In the genomic region with DNA sequence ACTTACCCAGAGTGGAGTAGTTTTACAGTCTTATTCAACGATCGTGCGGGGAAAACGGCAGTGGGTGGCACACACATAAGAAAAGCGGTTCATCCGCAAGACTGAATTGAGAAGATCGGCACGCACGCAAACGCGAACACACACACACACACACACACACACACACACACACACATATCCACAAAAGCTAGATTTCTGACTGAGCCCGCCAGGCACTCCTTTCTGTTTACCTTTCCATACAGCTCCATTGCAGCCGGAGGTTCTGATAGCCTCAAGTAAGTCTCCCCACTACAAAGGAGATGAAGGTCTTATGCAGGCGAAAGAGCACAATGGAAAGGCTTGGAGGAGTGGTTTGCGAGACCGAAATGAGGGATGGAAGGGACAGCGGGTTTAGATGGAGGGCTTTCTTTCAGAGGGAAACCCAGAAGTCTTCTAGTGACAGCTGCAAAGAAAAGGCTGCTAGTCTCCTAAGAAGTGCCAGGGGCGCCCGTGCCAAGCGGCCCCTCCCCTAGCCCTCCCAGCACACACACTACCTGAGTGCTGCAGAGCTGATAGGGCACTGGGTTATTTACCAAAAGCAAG, we compare ENCODE assay signal across 8 mouse cellular contexts. TPM values are rescaled to one million over a fixed set of nuclear protein-coding genes. Genes with fewer than 3 reads are reported as not detected.
DNase-seq lines count a peak whose midpoint lies in the region; TF ChIP-seq lines count a peak whose summit lies in the region.

A gene (minus strand): TSS at position 434 of the 582 bp plus-strand sequence.

- H3K36me3 ChIP-seq in macrophage (ENCODE audit: inconsistent target) = no peaks in the 10 kb centered on the region

- 6% methylated on average over 20 of the region's 20 CpGs for WGBS in macrophage (ENCODE audit: missing documents)

- H3K4me3 ChIP-seq in gastrocnemius, adult 2 months = peak within 1 kb of the TSS; percentile 59
- H3K4me3 ChIP-seq in embryonic fibroblast, embryonic 13.5 days (ENCODE audit: insufficient read depth, low read length) = peak within 1 kb of the TSS; percentile 42
- peak within 1 kb of the TSS; percentile 17; the same call in 1 of the 2 replicates for H3K4me3 ChIP-seq in macrophage (ENCODE audit: inconsistent target)

- H3K79me2 ChIP-seq in macrophage (ENCODE audit: inconsistent target) = no peaks in the 10 kb centered on the region

- no peak for TF ChIP-seq POLR2A in embryonic fibroblast, embryonic 13.5 days (IDR thresholded peaks at IDR 0.05; ENCODE audit: low read depth, low read length)

- intact Hi-C loops in gastrocnemius, adult 2 months (cut with DNase I) = no loop called here

- no peak for DNase-seq in gastrocnemius, adult 2 months
- no peak for DNase-seq in gastrocnemius, adult 8-10 months (ENCODE audit: low spot score in 2 of 2)
- peak in 1 of 2 experiments; percentile 1 for DNase-seq in adrenal gland, postnatal 36 days
- DNase-seq in layer of hippocampus, postnatal 36 days = peak; percentile 4 to 17
- DNase-seq in ovary, postnatal 10 days (ENCODE audit: low spot score) = no peak
- no peak for DNase-seq in spleen, postnatal 36 days (ENCODE audit: low spot score in 2 of 2)

- no peaks in the 10 kb centered on the region for H3K4me1 ChIP-seq in embryonic fibroblast, embryonic 13.5 days (ENCODE audit: control insufficient read depth, insufficient read depth, low read length)

- H3K27ac ChIP-seq in gastrocnemius, adult 2 months = no peak within 1 kb of the TSS
- no peak within 1 kb of the TSS for H3K27ac ChIP-seq in embryonic fibroblast, embryonic 13.5 days (ENCODE audit: insufficient read depth, low read length)
- no peak within 1 kb of the TSS for H3K27ac ChIP-seq in macrophage

- TF ChIP-seq CTCF in gastrocnemius, adult 2 months (IDR thresholded peaks at IDR 0.05) = no peak
- TF ChIP-seq CTCF in embryonic fibroblast, embryonic 13.5 days (IDR thresholded peaks at IDR 0.05; ENCODE audit: borderline replicate concordance, insufficient read depth, low read length) = no peak

RNA-seq across cellular contexts. Expression of the gene that starts here (rescaled TPM):
- total RNA-seq in gastrocnemius, adult 2 months (2021) = not detected
- under 1 TPM in 1 of 4 experiments, not detected in 3; 0.16 TPM for total RNA-seq in gastrocnemius, adult 8-10 months (2022)
- 10 to 100 TPM; 20.3 to 30.4 TPM for total RNA-seq in adrenal gland, postnatal 36 days (2021)
- polyA plus RNA-seq in embryonic fibroblast, embryonic 13.5 days (2011; ENCODE audit: insufficient read length, low read depth, missing spikeins) = 2.8 and 3.0 TPM in 2 replicates
- 100 to 1,000 TPM; 176 to 187 TPM for total RNA-seq in layer of hippocampus, postnatal 36 days (2021)
- not detected for total RNA-seq in macrophage (2018; cell fraction: chromatin; rRNA removed)
- not detected for total RNA-seq in macrophage (2018; cell fraction: cytosol; rRNA removed)
- not detected for total RNA-seq in macrophage (2018; cell fraction: nucleus; rRNA removed)
- polyA plus RNA-seq in macrophage (2018) = not detected in 3 replicates

Comparison
In these comparisons a context has a peak if more than half of its experiments do, and no peak if none do; other contexts are left out.
1. RNA of the gene that starts here (total RNA-seq): 176 to 187 TPM in layer of hippocampus, postnatal 36 days and 20.3 to 30.4 TPM in adrenal gland, postnatal 36 days; 0.16 TPM in gastrocnemius, adult 8-10 months and not detected in gastrocnemius, adult 2 months; every median in the first group is over 10 times any median in the second.
2. RNA of the gene that starts here (total RNA-seq): 176 to 187 TPM in layer of hippocampus, postnatal 36 days; 20.3 to 30.4 TPM in adrenal gland, postnatal 36 days; every median in the first group is over 4 times any median in the second.
3. DNase-seq: peak in layer of hippocampus, postnatal 36 days (2 of 2); none in gastrocnemius, adult 2 months (single experiment), gastrocnemius, adult 8-10 months (0 of 2), ovary, postnatal 10 days (single experiment) and spleen, postnatal 36 days (0 of 2).
4. Peak in every context shown above with its lines, with median percentiles within 50 percentile points of each other: H3K4me3 ChIP-seq.